Mouse (Mus musculus) spleen, postnatal 0 days (tissue): ENCODE data around the gene Rbbp9. TPM values are rescaled to one million over a fixed set of nuclear protein-coding genes. Genes with fewer than 3 reads are reported as not detected.

Experiments
- polyA plus RNA-seq: library from polyadenylated mRNA; unstranded; fragments of >200 nt; fragmentation: Nextera tagmentation; extraction: Ambion mirVana; gene quantifications from 2 replicates; pipeline ENCODE4 v1.2.1, GENCODE M21; 2015

Rbbp9 gene
- polyA plus RNA-seq, result 10.0 and 15.4 TPM in 2 replicates

DNA sequence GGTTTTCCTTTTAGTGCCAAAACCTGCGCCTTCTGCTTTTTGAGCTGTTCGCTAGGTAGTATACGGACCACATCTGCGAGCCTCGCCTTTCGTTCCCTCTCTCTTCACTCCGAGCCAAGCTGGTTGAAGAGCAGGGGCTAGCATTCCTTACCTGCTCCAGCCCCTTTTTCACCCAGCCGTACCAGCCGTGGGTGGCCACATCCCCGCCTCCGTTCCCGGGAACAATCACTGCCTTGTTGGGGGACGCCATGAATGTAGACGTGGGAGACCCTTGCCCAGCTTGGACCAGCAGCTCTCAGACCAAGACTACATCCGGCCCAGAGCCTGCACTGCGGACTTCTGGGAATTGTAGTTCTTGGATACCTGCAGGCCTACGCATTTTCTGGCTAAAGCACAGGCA is at the start of gene Rbbp9:
Gene Rbbp9, minus strand, starts transcription at position 341 of the 400 bp plus-strand sequence.

GRCm38 (mm10) chr2:144599831-144600687 is 49.4 kb upstream of the Rbbp9 start, which contains the start of gene Dtd1:
Dtd1 (plus strand) TSS chr2:144599897.

GRCm38 (mm10) chr2:144593951-144594651 is 43.4 kb upstream of the Rbbp9 start, which contains the start of gene Smim26:
Smim26 (plus strand) TSS chr2:144594054.

GRCm38 (mm10) chr2:144555820-144556552 is 5.3 kb upstream of the Rbbp9 start, which contains the start of gene Sec23b:
Sec23b (plus strand) TSS chr2:144556229.

GRCm38 (mm10) chr2:144526981-144527820 is 23.5 kb downstream of the Rbbp9 start, which contains the start of the genes Dzank1 and Polr3f:
Dzank1 (minus strand) TSS chr2:144527414.
Polr3f (plus strand) TSS chr2:144527718.

Other genes with a start within 250 kb of the Rbbp9 start
- not detected in 2 replicates for gene Ovol2, start 218.7 kb downstream of the Rbbp9 start, polyA plus RNA-seq
- 19.0 and 21.0 TPM in 2 replicates for gene Kat14, start 181.9 kb downstream of the Rbbp9 start, polyA plus RNA-seq
- gene Pet117, start 181.9 kb downstream of the Rbbp9 start, polyA plus RNA-seq, result 2.4 and 2.5 TPM in 2 replicates
- gene Dzank1, start 23.5 kb downstream of the Rbbp9 start, polyA plus RNA-seq, result 0.07 and 0.42 TPM in 2 replicates
- gene Polr3f, start 23.2 kb downstream of the Rbbp9 start, polyA plus RNA-seq, result 10.1 and 12.9 TPM in 2 replicates
- 42.5 and 46.7 TPM in 2 replicates for gene Sec23b, start 5.4 kb upstream of the Rbbp9 start, polyA plus RNA-seq
- 35.4 and 39.8 TPM in 2 replicates for gene Smim26, start 43.2 kb upstream of the Rbbp9 start, polyA plus RNA-seq
- gene Dtd1, start 49.0 kb upstream of the Rbbp9 start, polyA plus RNA-seq, result 34.3 and 38.6 TPM in 2 replicates